Mouse (Mus musculus) liver, embryonic 15.5 days (tissue): ENCODE measurements at regions not wholly inside any gene's neighbourhood (a gene's known extent, or its start where the extent isn't known, plus 50 kb on each side); places are given as distances from the start of the nearest gene placed in this dataset.

Source experiments
- ATAC-seq: fragments of 200-750 bp; cut with Nextera tagmentation; 2 replicates; pipeline ENCODE4 v1.8.0; 2017; ENCODE audit warnings: moderate number of reproducible peaks, mild to moderate bottlenecking, moderate library complexity; ENCODE audit not compliant: insufficient read depth
- H3K27ac ChIP-seq: fragments of 300-500 bp; sonication (generic); replicated peaks from 2 replicates; pipeline ENCODE4 v1.5.1; 2015; ENCODE audit warnings: mild to moderate bottlenecking, inconsistent platforms
- H3K27me3 ChIP-seq: fragments of 300-500 bp; sonication (generic); 2 replicates; pipeline ENCODE4 v1.6.1; 2015; ENCODE audit warnings: mild to moderate bottlenecking, inconsistent platforms
- H3K36me3 ChIP-seq: fragments of 300-500 bp; sonication (generic); replicated peaks from 2 replicates; pipeline ENCODE4 v1.6.1; 2015; ENCODE audit warnings: moderate library complexity, mild to moderate bottlenecking, inconsistent platforms
- H3K4me1 ChIP-seq: fragments of 300-500 bp; sonication (generic); replicated peaks from 2 replicates; pipeline ENCODE4 v1.6.1; 2015; ENCODE audit warnings: inconsistent platforms
- H3K4me2 ChIP-seq: fragments of 300-500 bp; sonication (generic); 2 replicates; pipeline ENCODE4 v1.6.1; 2015; ENCODE audit warnings: moderate library complexity, mild to moderate bottlenecking, inconsistent platforms
- H3K4me3 ChIP-seq: fragments of 300-500 bp; sonication (generic); replicated peaks from 2 replicates; pipeline ENCODE4 v1.5.1; 2015; ENCODE audit warnings: mild to moderate bottlenecking, inconsistent platforms
- H3K9ac ChIP-seq: fragments of 300-500 bp; sonication (generic); 2 replicates; pipeline ENCODE4 v1.6.1; 2015; ENCODE audit warnings: moderate library complexity, mild to moderate bottlenecking, inconsistent platforms
- H3K9me3 ChIP-seq: fragments of 300-500 bp; sonication (generic); replicated peaks from 2 replicates; pipeline ENCODE4 v1.6.1; 2016; ENCODE audit warnings: inconsistent platforms
- WGBS: fragments of 180-500 bp; shearing (Covaris S2); methylation state at CpG from one replicate; pipeline ENCODE4 v1.1.7; 2015; ENCODE audit warnings: mixed read lengths; ENCODE audit not compliant: insufficient replicate concordance; 5-methylcytosine and 5-hydroxymethylcytosine counted together

DNA sequence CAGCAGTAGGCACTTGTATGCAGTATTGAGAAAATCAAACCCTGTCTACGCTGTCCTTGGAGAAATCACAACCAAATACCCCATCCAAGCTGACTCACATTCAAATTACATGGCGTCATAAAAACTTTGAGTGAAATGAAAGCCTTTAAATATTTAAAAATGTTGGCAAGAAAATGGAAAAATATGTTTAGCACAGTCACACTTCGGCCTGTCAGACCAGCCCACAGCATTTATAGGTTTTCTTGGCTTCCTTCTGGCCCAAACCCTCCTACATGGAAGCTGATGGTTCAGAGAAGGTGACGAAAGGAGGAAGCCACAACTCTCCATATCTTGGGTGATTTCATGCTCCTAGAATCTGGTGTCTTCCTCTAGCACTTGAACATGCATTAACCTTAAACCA is 240.9 kb upstream of the Gm5148 start:
- H3K9me3 ChIP-seq, result no peaks in the 10 kb centered on the region
- H3K4me3 ChIP-seq, result no peak overlapping the region
- no peaks in the 10 kb centered on the region for H3K4me1 ChIP-seq
- no peak for ATAC-seq
- no peak overlapping the region for H3K27ac ChIP-seq
- H3K36me3 ChIP-seq, result no peaks in the 10 kb centered on the region
- 58% methylated on average over 4 of the region's 4 CpGs for WGBS
- H3K9ac ChIP-seq, result no peak overlapping the region
- no peaks in the 10 kb centered on the region for H3K27me3 ChIP-seq
- no peak overlapping the region for H3K4me2 ChIP-seq

DNA sequence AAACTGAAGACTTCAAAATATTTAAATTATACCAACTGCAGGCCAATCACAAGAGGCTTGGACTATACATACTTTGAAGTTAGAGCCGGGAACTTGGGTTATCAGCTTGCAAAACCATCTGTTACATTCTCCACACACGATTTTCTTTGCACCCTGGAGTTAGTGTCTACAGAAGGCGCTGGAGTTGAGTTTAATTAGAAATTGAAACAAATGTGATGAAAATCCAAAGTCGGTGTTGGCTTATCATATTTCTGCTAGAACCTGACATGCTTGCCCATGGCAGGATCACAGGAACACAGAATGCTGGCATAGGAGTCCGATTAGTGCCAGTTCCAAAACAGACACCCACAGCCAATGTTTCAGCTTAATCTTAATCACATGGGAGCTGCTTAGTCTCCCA is 239.8 kb upstream of the Gm5148 start:
- no peaks in the 10 kb centered on the region for H3K4me1 ChIP-seq
- no peaks in the 10 kb centered on the region for H3K27me3 ChIP-seq
- 64% methylated on average over 5 of the region's 5 CpGs for WGBS
- ATAC-seq, result no peak
- H3K27ac ChIP-seq, result no peak overlapping the region
- no peaks in the 10 kb centered on the region for H3K36me3 ChIP-seq
- H3K9ac ChIP-seq, result no peak overlapping the region
- H3K9me3 ChIP-seq, result no peaks in the 10 kb centered on the region
- no peak overlapping the region for H3K4me2 ChIP-seq
- H3K4me3 ChIP-seq, result no peak overlapping the region

DNA sequence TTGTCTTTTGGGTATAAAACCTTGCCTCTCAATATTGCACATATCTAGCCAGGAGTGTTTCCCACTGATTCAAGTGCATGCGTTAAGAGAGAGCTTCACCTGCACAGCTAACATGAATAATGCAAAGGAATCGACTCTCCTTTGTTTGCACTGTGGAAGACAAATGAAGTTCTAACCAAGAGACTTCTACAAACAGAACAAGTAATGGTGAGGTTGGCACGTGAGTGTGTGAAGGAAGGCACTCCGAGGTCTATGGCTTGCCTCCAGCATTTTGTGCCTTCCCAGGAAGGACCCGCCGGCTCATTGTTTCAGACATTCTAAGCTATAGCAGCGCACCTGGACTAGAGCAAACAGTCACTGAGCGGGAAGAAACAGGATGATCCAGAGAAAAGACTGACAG is 238.5 kb upstream of the Gm5148 start:
- Histone ChIP-seq H3K27me3 (no peaks in the 10 kb centered on the region), H3K9ac (no peak overlapping the region), H3K4me1 (no peaks in the 10 kb centered on the region), H3K4me3 (no peak overlapping the region), H3K4me2 (no peak overlapping the region), H3K9me3 (no peaks in the 10 kb centered on the region), H3K36me3 (no peaks in the 10 kb centered on the region), H3K27ac (no peak overlapping the region)
- no peak for ATAC-seq
- 63% methylated on average over 8 of the region's 8 CpGs for WGBS

DNA sequence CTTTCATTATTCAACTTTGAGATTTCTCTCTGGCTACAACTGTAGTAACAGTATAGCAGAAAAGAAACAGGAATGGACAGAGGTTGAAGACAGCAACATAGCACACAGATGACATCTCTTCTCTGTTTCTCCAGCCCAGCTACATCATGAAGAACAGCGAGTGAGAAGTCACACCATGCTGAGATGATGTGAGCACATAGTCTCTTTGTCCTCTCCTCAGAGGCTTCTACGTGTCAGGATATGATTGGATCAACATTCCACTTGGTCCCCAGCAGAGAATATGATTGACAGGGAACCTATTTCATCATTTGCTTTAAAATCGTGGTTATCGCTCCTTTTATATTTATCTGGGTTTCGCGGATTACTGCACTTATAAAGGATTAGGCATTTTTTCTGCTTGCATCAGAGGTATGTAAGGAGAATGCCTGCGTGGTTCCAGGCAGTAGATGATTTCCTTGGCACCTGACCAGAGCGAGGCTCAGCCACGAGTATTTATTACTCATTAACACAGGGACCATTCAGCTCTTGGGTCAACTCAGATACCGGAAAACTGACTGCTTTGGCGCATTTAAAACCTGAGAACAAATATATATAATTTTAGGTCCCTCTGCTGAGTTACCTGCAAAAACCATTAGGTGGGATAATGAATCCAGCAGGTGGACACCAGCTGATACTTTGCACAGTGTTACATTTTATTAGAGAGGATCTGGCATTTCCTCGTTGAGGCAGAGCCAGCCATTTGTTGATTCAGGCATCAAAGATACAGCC is 237.9 kb upstream of the Gm5148 start:
- Histone ChIP-seq H3K4me2 (no peak overlapping the region), H3K27ac (no peak overlapping the region)
- no peak for ATAC-seq

DNA sequence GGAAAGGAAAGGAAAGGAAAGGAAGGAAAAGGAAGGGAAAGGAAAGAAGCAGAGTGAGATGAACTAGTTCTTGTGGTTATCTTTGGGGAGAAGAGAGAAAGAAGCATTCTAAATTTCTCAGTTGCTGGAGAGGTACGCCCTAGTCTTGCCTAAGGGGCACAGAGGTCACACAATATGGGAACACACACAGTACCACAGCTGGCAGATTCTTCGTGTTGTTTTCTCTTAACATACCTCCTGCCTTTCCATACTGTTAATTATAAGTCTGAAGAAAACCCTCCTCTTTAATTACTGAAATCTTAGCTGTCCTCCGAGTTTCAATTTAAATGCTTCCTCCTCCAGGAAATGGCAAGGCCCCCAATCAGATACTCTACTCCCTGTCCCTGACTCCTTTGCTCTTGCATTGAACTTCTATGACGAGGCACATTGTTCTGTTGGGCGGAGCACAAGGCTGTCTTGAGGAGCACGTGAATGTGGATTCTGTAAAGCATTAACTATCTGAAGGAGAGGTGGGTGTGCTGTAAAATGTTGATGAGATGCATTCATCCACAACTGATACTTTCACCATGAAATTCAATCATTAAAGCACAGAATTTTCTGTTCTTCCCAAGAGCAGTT is 234.2 kb upstream of the Gm5148 start:
- no peak overlapping the region for H3K4me2 ChIP-seq
- 37% methylated on average over 6 of the region's 6 CpGs for WGBS

More for the DNA sequence above, 237.9 kb upstream of the Gm5148 start:
- Histone ChIP-seq H3K27me3 (no peaks in the 10 kb centered on the region), H3K9me3 (no peaks in the 10 kb centered on the region), H3K9ac (no peak overlapping the region), H3K4me1 (no peaks in the 10 kb centered on the region), H3K36me3 (no peaks in the 10 kb centered on the region), H3K4me3 (no peak overlapping the region)
- 57% methylated on average over 12 of the region's 12 CpGs for WGBS

DNA sequence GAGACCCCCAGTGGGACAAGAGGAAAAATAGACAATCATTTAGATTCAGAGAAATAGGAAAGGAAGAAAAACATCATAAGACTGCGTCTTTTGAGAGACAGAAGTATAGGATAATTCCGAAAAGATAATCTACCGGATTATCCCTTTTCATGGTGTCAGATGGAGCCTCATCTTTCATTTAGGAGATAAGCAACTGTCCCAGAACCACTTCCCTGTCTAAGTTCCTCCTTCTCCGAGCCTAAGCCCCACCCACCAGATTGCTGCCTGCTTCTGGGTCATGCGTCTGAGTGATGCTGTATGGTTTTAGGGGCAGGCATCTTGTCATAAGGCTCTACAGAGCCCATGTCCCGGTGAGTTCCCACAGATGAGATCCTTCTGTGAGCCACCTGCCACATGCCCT is 232.3 kb upstream of the Gm5148 start:
- ATAC-seq, result no peak
- no peak overlapping the region for H3K4me3 ChIP-seq
- no peaks in the 10 kb centered on the region for H3K4me1 ChIP-seq
- no peak overlapping the region for H3K27ac ChIP-seq
- H3K36me3 ChIP-seq, result no peaks in the 10 kb centered on the region
- no peak overlapping the region for H3K9ac ChIP-seq
- H3K9me3 ChIP-seq, result 0 out of 2 replicates have a peak, but pooled peaks cover 3% of the 10 kb centered on the region
- 53% methylated on average over 6 of the region's 6 CpGs for WGBS
- H3K4me2 ChIP-seq, result no peak overlapping the region
- H3K27me3 ChIP-seq, result no peaks in the 10 kb centered on the region

More for the DNA sequence above, 234.2 kb upstream of the Gm5148 start:
- no peak for ATAC-seq
- Histone ChIP-seq H3K4me1 (no peaks in the 10 kb centered on the region), H3K27me3 (no peaks in the 10 kb centered on the region), H3K9me3 (no peaks in the 10 kb centered on the region), H3K4me3 (no peak overlapping the region), H3K9ac (no peak overlapping the region), H3K27ac (no peak overlapping the region), H3K36me3 (no peaks in the 10 kb centered on the region)

DNA sequence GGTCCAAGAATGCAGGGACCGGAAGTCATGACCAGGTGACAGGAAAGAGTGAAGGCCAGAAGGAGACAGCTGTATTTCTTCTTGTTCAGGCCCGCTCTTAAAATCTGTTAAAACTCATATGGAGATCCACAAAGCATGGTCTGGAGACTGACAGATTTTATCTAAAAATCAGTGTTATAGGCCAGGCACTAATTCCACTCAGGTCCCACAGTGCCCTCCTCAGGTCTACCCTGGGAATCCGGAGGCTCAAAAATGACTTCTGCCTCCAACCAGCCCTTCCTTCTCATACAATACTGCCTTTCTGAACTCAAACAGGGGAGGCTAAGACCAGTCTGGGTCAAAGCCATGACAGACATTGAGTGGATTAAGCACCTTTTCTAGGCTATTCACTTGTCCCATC is 228.6 kb upstream of the Gm5148 start:
- Histone ChIP-seq H3K27me3 (no peaks in the 10 kb centered on the region), H3K9ac (no peak overlapping the region), H3K4me1 (no peaks in the 10 kb centered on the region), H3K4me2 (no peak overlapping the region), H3K4me3 (no peak overlapping the region), H3K27ac (no peak overlapping the region), H3K36me3 (no peaks in the 10 kb centered on the region), H3K9me3 (0 out of 2 replicates have a peak, but pooled peaks cover 3% of the 10 kb centered on the region)
- ATAC-seq, result no peak
- 47% methylated on average over 3 of the region's 3 CpGs for WGBS

DNA sequence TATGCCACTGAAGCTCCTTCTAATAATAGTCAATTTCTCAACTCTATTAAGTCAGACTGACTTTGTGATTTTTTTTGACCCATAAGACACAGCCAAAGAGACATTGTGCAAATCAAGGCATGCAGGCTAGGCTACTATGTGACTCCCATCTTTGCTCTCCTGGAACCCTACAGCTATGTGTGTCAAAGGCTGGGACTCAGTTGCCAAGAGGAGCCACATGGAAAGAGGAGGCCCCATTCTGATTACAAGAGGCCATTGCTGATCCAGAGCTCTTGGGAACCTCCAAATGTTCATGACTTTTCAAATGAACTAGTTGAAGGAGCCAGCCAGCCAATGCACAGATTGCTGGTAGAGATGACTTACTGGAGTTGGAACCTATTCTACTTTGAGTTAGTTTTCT is 228.0 kb upstream of the Gm5148 start:
- H3K27ac ChIP-seq, result no peak overlapping the region
- H3K27me3 ChIP-seq, result no peaks in the 10 kb centered on the region
- ATAC-seq, result no peak
- H3K4me3 ChIP-seq, result no peak overlapping the region
- H3K36me3 ChIP-seq, result no peaks in the 10 kb centered on the region
- H3K9ac ChIP-seq, result no peak overlapping the region
- H3K4me2 ChIP-seq, result no peak overlapping the region
- 0 out of 2 replicates have a peak, but pooled peaks cover 3% of the 10 kb centered on the region for H3K9me3 ChIP-seq
- no peaks in the 10 kb centered on the region for H3K4me1 ChIP-seq

DNA sequence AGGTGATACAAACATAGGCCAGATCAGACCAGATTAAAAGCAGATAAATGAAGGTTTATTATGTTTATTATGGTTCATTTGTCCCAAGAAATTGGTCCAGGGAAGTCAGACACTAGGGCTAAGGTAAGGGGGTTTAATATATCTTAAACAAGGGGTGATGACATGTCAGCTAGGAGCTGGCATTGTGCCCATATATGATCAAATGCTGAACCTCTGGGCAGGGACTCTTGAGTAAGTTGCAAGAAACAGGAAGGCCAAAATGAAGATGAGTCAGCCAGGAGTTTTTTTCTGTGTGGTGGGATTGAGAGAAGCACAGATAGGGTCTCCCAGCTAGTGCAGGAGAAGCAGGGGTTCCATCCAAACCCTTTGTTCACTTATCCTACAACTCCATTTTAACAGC is 219.4 kb upstream of the Gm5148 start:
- H3K4me3 ChIP-seq, result no peak overlapping the region
- H3K27me3 ChIP-seq, result no peaks in the 10 kb centered on the region
- H3K36me3 ChIP-seq, result no peaks in the 10 kb centered on the region
- no peaks in the 10 kb centered on the region for H3K9me3 ChIP-seq
- H3K9ac ChIP-seq, result no peak overlapping the region
- no peaks in the 10 kb centered on the region for H3K4me1 ChIP-seq
- no peak overlapping the region for H3K4me2 ChIP-seq
- H3K27ac ChIP-seq, result no peak overlapping the region
- no peak for ATAC-seq

DNA sequence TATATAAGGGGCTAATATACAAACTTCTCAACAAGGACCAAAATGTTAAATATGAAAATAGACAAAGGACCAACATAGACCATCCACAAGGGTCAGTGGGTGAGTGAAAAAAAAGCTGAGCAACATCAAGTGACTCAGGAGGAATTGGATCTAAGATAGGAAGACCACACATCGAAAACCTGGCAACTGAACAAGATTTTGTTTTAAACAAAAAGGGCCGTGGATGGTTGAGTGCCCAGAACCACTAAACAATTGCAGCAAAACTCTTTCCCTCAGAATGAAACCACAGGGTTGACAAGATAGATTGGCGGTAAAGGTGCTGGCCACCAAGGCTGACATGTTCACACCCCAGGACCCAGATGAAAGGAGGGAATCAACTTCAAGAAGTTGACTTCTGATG is 215.7 kb upstream of the Gm5148 start:
- Histone ChIP-seq H3K9ac (no peak overlapping the region), H3K4me2 (no peak overlapping the region), H3K4me1 (peaks cover 4% of the 10 kb centered on the region; the same call in 1 of the 2 replicates), H3K27ac (no peak overlapping the region), H3K27me3 (no peaks in the 10 kb centered on the region), H3K4me3 (no peak overlapping the region), H3K9me3 (no peaks in the 10 kb centered on the region), H3K36me3 (no peaks in the 10 kb centered on the region)
- 54% methylated on average over 3 of the region's 3 CpGs for WGBS
- ATAC-seq, result no peak

DNA sequence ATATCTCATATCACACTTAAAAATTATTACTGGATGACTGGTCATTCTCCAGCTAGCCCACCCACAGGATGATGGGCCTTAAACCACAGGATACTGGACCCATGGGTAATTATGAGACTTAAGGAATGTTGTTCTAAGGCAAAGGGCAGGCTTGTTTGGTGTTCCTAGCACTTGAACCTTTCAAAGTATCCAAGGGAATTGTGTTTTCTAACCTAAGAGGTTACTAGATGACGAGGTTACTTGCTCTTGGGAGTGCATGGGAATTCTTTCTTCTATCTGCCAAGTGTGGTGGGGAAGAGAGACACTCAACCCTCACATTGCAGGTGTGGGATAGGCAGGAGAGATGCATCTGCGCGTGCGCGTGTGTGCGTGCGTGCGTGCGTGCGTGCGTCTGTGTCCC is 214.6 kb upstream of the Gm5148 start:
- Histone ChIP-seq H3K9me3 (no peaks in the 10 kb centered on the region), H3K4me2 (no peak overlapping the region), H3K27me3 (no peaks in the 10 kb centered on the region), H3K9ac (no peak overlapping the region), H3K4me1 (peaks cover 4% of the 10 kb centered on the region; the same call in 1 of the 2 replicates), H3K4me3 (no peak overlapping the region), H3K36me3 (no peaks in the 10 kb centered on the region), H3K27ac (no peak overlapping the region)
- no peak for ATAC-seq
- 87% methylated on average over 11 of the region's 11 CpGs for WGBS

DNA sequence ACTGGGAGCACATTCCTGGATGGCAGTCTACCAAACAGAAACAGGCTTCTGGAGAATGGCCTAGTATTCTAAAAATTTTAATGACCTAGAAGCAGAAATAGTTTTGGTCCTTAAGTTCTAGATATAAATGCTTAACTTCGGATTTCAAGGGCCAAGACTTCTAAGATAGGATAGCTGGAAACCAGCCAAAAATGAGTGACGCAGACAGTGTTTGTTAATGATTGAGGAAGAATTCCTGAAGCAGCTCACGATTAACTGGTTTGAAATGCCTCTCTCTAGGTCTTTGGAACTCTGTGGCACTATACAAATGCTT is 213.9 kb upstream of the Gm5148 start:
- no peak overlapping the region for H3K4me3 ChIP-seq
- WGBS, result 43% methylated on average over 3 of the region's 3 CpGs
- peaks cover 4% of the 10 kb centered on the region; the same call in 1 of the 2 replicates for H3K4me1 ChIP-seq
- no peak overlapping the region for H3K4me2 ChIP-seq
- H3K27ac ChIP-seq, result no peak overlapping the region
- no peaks in the 10 kb centered on the region for H3K9me3 ChIP-seq
- H3K9ac ChIP-seq, result no peak overlapping the region
- no peak for ATAC-seq
- H3K36me3 ChIP-seq, result no peaks in the 10 kb centered on the region
- H3K27me3 ChIP-seq, result no peaks in the 10 kb centered on the region
